Mouse (Mus musculus): ENCODE measurements around the gene Cpne4. TPM values are rescaled to one million over a fixed set of nuclear protein-coding genes. Genes with fewer than 3 reads are reported as not detected.

Gene Cpne4
- polyA plus RNA-seq, 1 experiment: not detected

- Histone ChIP-seq H3K36me3 (ENCODE audit: control insufficient read depth, insufficient read depth, low read length, poor library complexity, severe bottlenecking) (no peaks in the 10 kb centered on the region), H3K4me1 (ENCODE audit: control insufficient read depth, insufficient read depth, low read length) (no peaks in the 10 kb centered on the region), H3K9ac (ENCODE audit: low read depth, poor library complexity, severe bottlenecking) (no peak overlapping the region), H3K27me3 (ENCODE audit: control insufficient read depth, insufficient read depth, low read length, poor library complexity, severe bottlenecking) (no peaks in the 10 kb centered on the region), H3K27ac (ENCODE audit: insufficient read depth, low read length) (no peak overlapping the region), H3K4me3 (ENCODE audit: low read depth, low read length) (no peak overlapping the region), H3K9me3 (replicated peaks; ENCODE audit: control insufficient read depth, insufficient read depth, low read length, poor library complexity, severe bottlenecking) (no peaks in the 10 kb centered on the region)
- TF ChIP-seq CTCF (IDR thresholded peaks at IDR 0.05; ENCODE audit: low read depth, low read length) (no peak), POLR2A (IDR thresholded peaks at IDR 0.05; ENCODE audit: insufficient read depth, low read length) (no peak), EP300 (IDR thresholded peaks at IDR 0.05; ENCODE audit: insufficient read depth, low read depth, low read length) (no peak)
Observed at GRCm38 (mm10) chr9:104921197-104921596, 374.1 kb downstream of the Cpne4 start.

GRCm38 (mm10) chr9:104922051-104922450 is 375.0 kb downstream of the Cpne4 start:
- no peak for TF ChIP-seq POLR2A (IDR thresholded peaks at IDR 0.05; ENCODE audit: insufficient read depth, low read length)
- TF ChIP-seq CTCF (IDR thresholded peaks at IDR 0.05; ENCODE audit: low read depth, low read length): no peak
- TF ChIP-seq EP300 (IDR thresholded peaks at IDR 0.05; ENCODE audit: insufficient read depth, low read depth, low read length): no peak
- Histone ChIP-seq H3K9ac (ENCODE audit: low read depth, poor library complexity, severe bottlenecking) (no peak overlapping the region), H3K4me3 (ENCODE audit: low read depth, low read length) (no peak overlapping the region), H3K27me3 (ENCODE audit: control insufficient read depth, insufficient read depth, low read length, poor library complexity, severe bottlenecking) (no peaks in the 10 kb centered on the region), H3K4me1 (ENCODE audit: control insufficient read depth, insufficient read depth, low read length) (no peaks in the 10 kb centered on the region), H3K36me3 (ENCODE audit: control insufficient read depth, insufficient read depth, low read length, poor library complexity, severe bottlenecking) (no peaks in the 10 kb centered on the region), H3K9me3 (replicated peaks; ENCODE audit: control insufficient read depth, insufficient read depth, low read length, poor library complexity, severe bottlenecking) (no peaks in the 10 kb centered on the region), H3K27ac (ENCODE audit: insufficient read depth, low read length) (no peak overlapping the region)

DNA sequence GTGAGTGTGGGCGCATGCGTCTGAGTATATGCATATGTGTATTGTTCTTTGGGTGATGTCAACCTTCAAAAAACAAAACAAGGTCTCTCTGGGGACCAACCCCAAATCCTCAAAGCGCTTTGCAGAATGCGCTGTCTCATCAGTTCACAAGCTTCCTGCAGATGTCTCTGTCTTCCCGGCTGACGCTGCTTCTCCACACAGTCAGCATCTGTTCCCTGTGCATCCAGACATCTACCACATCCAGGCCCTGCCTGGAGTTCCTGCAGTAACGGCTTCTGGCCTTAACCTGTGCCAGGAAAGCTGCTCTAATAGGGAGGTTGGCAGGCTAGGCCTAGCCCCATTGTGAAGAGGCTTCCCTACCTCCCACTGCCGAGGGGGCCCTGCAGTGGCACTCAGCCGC is 381.7 kb downstream of the Cpne4 start:
- Histone ChIP-seq H3K27me3 (ENCODE audit: control insufficient read depth, insufficient read depth, low read length, poor library complexity, severe bottlenecking) (no peaks in the 10 kb centered on the region), H3K36me3 (ENCODE audit: control insufficient read depth, insufficient read depth, low read length, poor library complexity, severe bottlenecking) (no peaks in the 10 kb centered on the region), H3K4me1 (ENCODE audit: control insufficient read depth, insufficient read depth, low read length) (no peaks in the 10 kb centered on the region), H3K9me3 (replicated peaks; ENCODE audit: control insufficient read depth, insufficient read depth, low read length, poor library complexity, severe bottlenecking) (no peaks in the 10 kb centered on the region), H3K9ac (ENCODE audit: low read depth, poor library complexity, severe bottlenecking) (no peak overlapping the region), H3K27ac (ENCODE audit: insufficient read depth, low read length) (no peak overlapping the region), H3K4me3 (ENCODE audit: low read depth, low read length) (no peak overlapping the region)
- TF ChIP-seq CTCF (IDR thresholded peaks at IDR 0.05; ENCODE audit: low read depth, low read length) (no peak), EP300 (IDR thresholded peaks at IDR 0.05; ENCODE audit: insufficient read depth, low read depth, low read length) (no peak), POLR2A (IDR thresholded peaks at IDR 0.05; ENCODE audit: insufficient read depth, low read length) (no peak)

- no peaks in the 10 kb centered on the region for H3K36me3 ChIP-seq (ENCODE audit: control insufficient read depth, insufficient read depth, low read length, poor library complexity, severe bottlenecking)
- H3K27me3 ChIP-seq (ENCODE audit: control insufficient read depth, insufficient read depth, low read length, poor library complexity, severe bottlenecking): no peaks in the 10 kb centered on the region
- H3K4me3 ChIP-seq (ENCODE audit: low read depth, low read length): no peak overlapping the region
- TF ChIP-seq EP300 (IDR thresholded peaks at IDR 0.05; ENCODE audit: insufficient read depth, low read depth, low read length) (no peak), POLR2A (IDR thresholded peaks at IDR 0.05; ENCODE audit: insufficient read depth, low read length) (no peak), CTCF (IDR thresholded peaks at IDR 0.05; ENCODE audit: low read depth, low read length) (no peak)
- no peak overlapping the region for H3K9ac ChIP-seq (ENCODE audit: low read depth, poor library complexity, severe bottlenecking)
- H3K27ac ChIP-seq (ENCODE audit: insufficient read depth, low read length): no peak overlapping the region
- no peaks in the 10 kb centered on the region for H3K9me3 ChIP-seq (replicated peaks; ENCODE audit: control insufficient read depth, insufficient read depth, low read length, poor library complexity, severe bottlenecking)
- no peaks in the 10 kb centered on the region for H3K4me1 ChIP-seq (ENCODE audit: control insufficient read depth, insufficient read depth, low read length)
Observed at GRCm38 (mm10) chr9:104940389-104940788, 393.3 kb downstream of the Cpne4 start.

DNA sequence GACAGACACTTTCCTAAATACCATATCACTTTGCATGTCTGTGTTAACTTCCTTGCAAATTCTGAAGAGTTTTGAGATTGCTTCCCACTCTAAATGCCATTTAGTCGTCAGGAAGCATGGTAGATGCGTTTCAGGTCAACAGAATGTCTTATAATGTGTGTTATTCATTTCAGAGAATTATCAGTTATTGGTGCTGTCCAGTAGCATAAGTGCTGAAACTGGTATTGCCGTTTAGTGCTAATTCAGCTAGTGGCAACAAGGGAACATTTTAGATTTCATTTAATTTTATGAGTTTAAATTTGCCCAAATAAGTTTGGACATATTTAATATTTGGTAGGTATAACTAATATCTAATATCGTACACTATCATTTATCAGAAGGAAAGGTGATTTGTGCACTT is 403.5 kb downstream of the Cpne4 start:
- H3K27ac ChIP-seq (ENCODE audit: insufficient read depth, low read length): no peak overlapping the region
- H3K4me3 ChIP-seq (ENCODE audit: low read depth, low read length): no peak overlapping the region
- TF ChIP-seq POLR2A (IDR thresholded peaks at IDR 0.05; ENCODE audit: insufficient read depth, low read length) (no peak), EP300 (IDR thresholded peaks at IDR 0.05; ENCODE audit: insufficient read depth, low read depth, low read length) (no peak), CTCF (IDR thresholded peaks at IDR 0.05; ENCODE audit: low read depth, low read length) (no peak)
- H3K4me1 ChIP-seq (ENCODE audit: control insufficient read depth, insufficient read depth, low read length): no peaks in the 10 kb centered on the region
- no peaks in the 10 kb centered on the region for H3K36me3 ChIP-seq (ENCODE audit: control insufficient read depth, insufficient read depth, low read length, poor library complexity, severe bottlenecking)
- no peaks in the 10 kb centered on the region for H3K9me3 ChIP-seq (replicated peaks; ENCODE audit: control insufficient read depth, insufficient read depth, low read length, poor library complexity, severe bottlenecking)
- H3K27me3 ChIP-seq (ENCODE audit: control insufficient read depth, insufficient read depth, low read length, poor library complexity, severe bottlenecking): no peaks in the 10 kb centered on the region
- no peak overlapping the region for H3K9ac ChIP-seq (ENCODE audit: low read depth, poor library complexity, severe bottlenecking)

DNA sequence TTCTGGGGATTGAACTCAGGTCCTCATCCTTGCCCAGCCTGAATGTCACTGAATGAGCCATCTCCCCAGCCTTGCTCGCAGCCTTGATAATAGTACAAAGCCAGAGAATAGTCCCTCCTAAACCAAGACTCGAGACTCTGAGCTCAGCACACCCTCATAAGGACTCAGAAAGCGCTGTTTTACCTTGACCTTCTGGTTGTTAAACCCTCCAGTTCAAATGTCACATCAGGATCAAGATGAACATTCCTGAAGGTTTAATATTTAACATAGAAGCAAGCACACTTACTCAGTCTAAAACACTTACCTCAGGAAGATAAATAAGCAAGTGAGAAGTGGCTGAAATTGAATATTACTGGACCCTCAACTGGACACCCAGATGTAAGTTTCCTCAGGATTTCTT is 405.1 kb downstream of the Cpne4 start:
- Histone ChIP-seq H3K4me3 (ENCODE audit: low read depth, low read length) (no peak overlapping the region), H3K9me3 (replicated peaks; ENCODE audit: control insufficient read depth, insufficient read depth, low read length, poor library complexity, severe bottlenecking) (no peaks in the 10 kb centered on the region), H3K36me3 (ENCODE audit: control insufficient read depth, insufficient read depth, low read length, poor library complexity, severe bottlenecking) (no peaks in the 10 kb centered on the region), H3K4me1 (ENCODE audit: control insufficient read depth, insufficient read depth, low read length) (no peaks in the 10 kb centered on the region), H3K27me3 (ENCODE audit: control insufficient read depth, insufficient read depth, low read length, poor library complexity, severe bottlenecking) (no peaks in the 10 kb centered on the region), H3K9ac (ENCODE audit: low read depth, poor library complexity, severe bottlenecking) (no peak overlapping the region), H3K27ac (ENCODE audit: insufficient read depth, low read length) (no peak overlapping the region)
- no peak for TF ChIP-seq CTCF (IDR thresholded peaks at IDR 0.05; ENCODE audit: low read depth, low read length)
- TF ChIP-seq POLR2A (IDR thresholded peaks at IDR 0.05; ENCODE audit: insufficient read depth, low read length): no peak
- no peak for TF ChIP-seq EP300 (IDR thresholded peaks at IDR 0.05; ENCODE audit: insufficient read depth, low read depth, low read length)

Data from ES-Bruce4 (cell line).